Mouse (Mus musculus): ENCODE data around the gene Olfr1532-ps1. TPM values are rescaled to one million over a fixed set of nuclear protein-coding genes. Genes with fewer than 3 reads are reported as not detected.
"Not testable (repeated sequence)": the region's sequence is repeated elsewhere in the genome, so short reads cannot be mapped to it uniquely, and the experiment has no call there.

Gene Olfr1532-ps1
- polyA plus RNA-seq (2015; fragmentation: Nextera tagmentation; extraction: Ambion mirVana) = not detected in 2 replicates

- H3K36me3 ChIP-seq (ENCODE audit: control insufficient read depth, insufficient read depth, low read length) = no peaks in the 10 kb centered on the region
- no peak for TF ChIP-seq CTCF (IDR thresholded peaks at IDR 0.05; ENCODE audit: low read depth)
- no peak for TF ChIP-seq EP300 (optimal IDR thresholded peaks at IDR 0.05)
- no peaks in the 10 kb centered on the region for H3K27me3 ChIP-seq (ENCODE audit: control insufficient read depth, insufficient read depth, low read length)
- no peak for ATAC-seq (ENCODE audit: low FRiP score, low TSS enrichment)
- H3K4me2 ChIP-seq (replicated peaks; ENCODE audit: low read depth) = no peak within 1 kb of the TSS
- no peak within 1 kb of the TSS for H3K27ac ChIP-seq (replicated peaks)
- no peak within 1 kb of the TSS for H3K9ac ChIP-seq (ENCODE audit: low read length)
- H3K4me3 ChIP-seq (ENCODE audit: low read depth, low read length) = no peak within 1 kb of the TSS
- 61% methylated on average over 2 of the region's 2 CpGs for WGBS
- DNase-seq (ENCODE audit: low spot score) = no peak
- no peaks in the 10 kb centered on the region for H3K9me3 ChIP-seq (ENCODE audit: control insufficient read depth, low read length)
- H3K4me1 ChIP-seq (replicated peaks; ENCODE audit: control insufficient read depth, insufficient read depth) = no peaks in the 10 kb centered on the region
Measured at GRCm38 (mm10) chr7:106907676-106908075, at the start of gene Olfr1532-ps1. Gene Olfr1532-ps1 (plus strand): TSS chr7:106908001.

- Histone ChIP-seq H3K27ac (replicated peaks) (no peak within 1 kb of the TSS), H3K4me3 (ENCODE audit: low read depth, low read length) (no peak within 1 kb of the TSS), H3K36me3 (ENCODE audit: control insufficient read depth, insufficient read depth, low read length) (no peaks in the 10 kb centered on the region), H3K9ac (ENCODE audit: low read length) (no peak within 1 kb of the TSS), H3K4me2 (replicated peaks; ENCODE audit: low read depth) (no peak within 1 kb of the TSS), H3K9me3 (ENCODE audit: control insufficient read depth, low read length) (no peaks in the 10 kb centered on the region), H3K27me3 (ENCODE audit: control insufficient read depth, insufficient read depth, low read length) (no peaks in the 10 kb centered on the region), H3K4me1 (replicated peaks; ENCODE audit: control insufficient read depth, insufficient read depth) (no peaks in the 10 kb centered on the region)
- ATAC-seq (ENCODE audit: low FRiP score, low TSS enrichment) = no peak
- TF ChIP-seq EP300 (optimal IDR thresholded peaks at IDR 0.05) (no peak), CTCF (IDR thresholded peaks at IDR 0.05; ENCODE audit: low read depth) (no peak)
- no peak for DNase-seq (ENCODE audit: low spot score)
Measured at GRCm38 (mm10) chr7:106862885-106863284, 44.9 kb upstream of the Olfr1532-ps1 start, which contains the start of gene Olfr704. Gene Olfr704 (plus strand): TSS chr7:106863185.

DNA sequence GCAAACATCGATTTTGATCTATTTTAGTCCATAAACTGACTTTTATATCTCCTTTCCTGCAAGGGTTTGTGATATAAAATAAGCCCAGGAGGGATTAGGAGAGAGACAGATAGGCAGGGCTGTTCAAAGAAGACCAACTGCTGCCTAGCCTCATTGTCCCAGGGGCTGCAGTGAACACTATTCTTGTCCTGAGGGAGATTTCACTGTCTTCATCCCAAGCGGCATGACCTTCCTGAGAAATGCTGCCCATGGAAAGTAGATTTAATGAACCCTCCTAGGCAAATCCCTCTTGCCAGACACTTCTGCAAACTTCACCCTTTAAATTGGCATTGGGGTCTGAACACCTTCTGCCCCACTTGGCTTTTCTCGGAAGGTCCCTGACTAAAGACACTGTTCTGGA, 31.0 kb upstream of the Olfr1532-ps1 start, which contains the start of gene Olfr705:
Olfr705 (minus strand) TSS at position 101 of the 400 bp plus-strand sequence.
- Histone ChIP-seq H3K9me3 (ENCODE audit: control insufficient read depth, low read length) (no peaks in the 10 kb centered on the region), H3K4me3 (ENCODE audit: low read depth, low read length) (no peak within 1 kb of the TSS), H3K36me3 (ENCODE audit: control insufficient read depth, insufficient read depth, low read length) (no peaks in the 10 kb centered on the region), H3K9ac (ENCODE audit: low read length) (no peak within 1 kb of the TSS), H3K27ac (replicated peaks) (no peak within 1 kb of the TSS), H3K27me3 (ENCODE audit: control insufficient read depth, insufficient read depth, low read length) (no peaks in the 10 kb centered on the region), H3K4me1 (replicated peaks; ENCODE audit: control insufficient read depth, insufficient read depth) (no peaks in the 10 kb centered on the region), H3K4me2 (replicated peaks; ENCODE audit: low read depth) (no peak within 1 kb of the TSS)
- TF ChIP-seq CTCF (IDR thresholded peaks at IDR 0.05; ENCODE audit: low read depth) (no peak), EP300 (optimal IDR thresholded peaks at IDR 0.05) (no peak)
- DNase-seq (ENCODE audit: low spot score) (no peak), ATAC-seq (ENCODE audit: low FRiP score, low TSS enrichment) (no peak)
- 82% methylated on average over 3 of the region's 3 CpGs for WGBS

GRCm38 (mm10) chr7:106888062-106888461, 19.7 kb upstream of the Olfr1532-ps1 start, which contains the start of gene Olfr706:
Gene Olfr706 (minus strand): TSS chr7:106888162.
- WGBS = 85% methylated on average over 2 of the region's 2 CpGs

GRCm38 (mm10) chr7:106901141-106901540, 6.7 kb upstream of the Olfr1532-ps1 start, which contains the start of gene Olfr707:
Gene Olfr707 (minus strand): TSS chr7:106901241.
- not testable (repeated sequence) for H3K4me2 ChIP-seq (replicated peaks; ENCODE audit: low read depth); H3K9ac ChIP-seq (ENCODE audit: low read length); DNase-seq (ENCODE audit: low spot score); H3K36me3 ChIP-seq (ENCODE audit: control insufficient read depth, insufficient read depth, low read length); H3K4me3 ChIP-seq (ENCODE audit: low read depth, low read length); H3K27me3 ChIP-seq (ENCODE audit: control insufficient read depth, insufficient read depth, low read length); H3K4me1 ChIP-seq (replicated peaks; ENCODE audit: control insufficient read depth, insufficient read depth); H3K27ac ChIP-seq (replicated peaks); ATAC-seq (ENCODE audit: low FRiP score, low TSS enrichment); H3K9me3 ChIP-seq (ENCODE audit: control insufficient read depth, low read length)
- WGBS = 87% methylated on average over 3 of the region's 3 CpGs

More at GRCm38 (mm10) chr7:106888062-106888461, 19.7 kb upstream of the Olfr1532-ps1 start, which contains the start of gene Olfr706:
- Histone ChIP-seq H3K27me3 (ENCODE audit: control insufficient read depth, insufficient read depth, low read length) (no peaks in the 10 kb centered on the region), H3K9me3 (ENCODE audit: control insufficient read depth, low read length) (no peaks in the 10 kb centered on the region), H3K4me3 (ENCODE audit: low read depth, low read length) (no peak within 1 kb of the TSS), H3K27ac (replicated peaks) (no peak within 1 kb of the TSS), H3K4me1 (replicated peaks; ENCODE audit: control insufficient read depth, insufficient read depth) (no peaks in the 10 kb centered on the region), H3K4me2 (replicated peaks; ENCODE audit: low read depth) (no peak within 1 kb of the TSS), H3K36me3 (ENCODE audit: control insufficient read depth, insufficient read depth, low read length) (no peaks in the 10 kb centered on the region), H3K9ac (ENCODE audit: low read length) (no peak within 1 kb of the TSS)
- TF ChIP-seq CTCF (IDR thresholded peaks at IDR 0.05; ENCODE audit: low read depth) (no peak), EP300 (optimal IDR thresholded peaks at IDR 0.05) (no peak)
- ATAC-seq (ENCODE audit: low FRiP score, low TSS enrichment) (no peak), DNase-seq (ENCODE audit: low spot score) (no peak)

DNA sequence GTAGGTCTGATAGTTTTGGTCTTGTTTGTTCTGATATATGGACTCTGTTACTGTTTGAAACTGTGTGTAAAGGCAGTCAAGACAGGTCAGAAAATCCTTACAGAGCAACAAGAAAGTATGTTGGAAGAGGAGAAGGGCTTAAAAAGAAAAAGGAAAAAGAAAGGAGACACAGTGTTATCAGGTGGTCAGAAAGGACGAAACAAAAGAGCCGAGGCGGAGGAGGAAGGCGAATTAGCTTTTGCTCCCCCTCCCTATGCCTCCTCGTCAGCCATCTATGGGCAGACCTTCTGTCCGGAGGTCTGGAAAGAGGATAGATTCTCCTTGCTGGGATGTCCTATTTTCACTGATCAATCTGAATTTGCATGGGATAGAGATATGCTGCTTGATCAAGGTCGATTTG, 13.2 kb downstream of the Olfr1532-ps1 start:
- not testable (repeated sequence) for ATAC-seq (ENCODE audit: low FRiP score, low TSS enrichment); H3K27me3 ChIP-seq (ENCODE audit: control insufficient read depth, insufficient read depth, low read length); DNase-seq (ENCODE audit: low spot score); H3K4me2 ChIP-seq (replicated peaks; ENCODE audit: low read depth); H3K27ac ChIP-seq (replicated peaks); H3K9me3 ChIP-seq (ENCODE audit: control insufficient read depth, low read length); H3K4me3 ChIP-seq (ENCODE audit: low read depth, low read length); H3K4me1 ChIP-seq (replicated peaks; ENCODE audit: control insufficient read depth, insufficient read depth); H3K9ac ChIP-seq (ENCODE audit: low read length); H3K36me3 ChIP-seq (ENCODE audit: control insufficient read depth, insufficient read depth, low read length)
- 86% methylated on average over 6 of the region's 7 CpGs for WGBS

Measured in stomach, postnatal 0 days (tissue).